Mouse (Mus musculus): ENCODE data around the gene Tlk2.

Gene Tlk2

GRCm38 (mm10) chr11:105164516-105165510 is 13.8 kb upstream of the Tlk2 start:
- no peak for DNase-seq

GRCm38 (mm10) chr11:105166780-105167179 is 11.8 kb upstream of the Tlk2 start:
- no peak for DNase-seq

GRCm38 (mm10) chr11:105179523-105179922 is 916 bp downstream of the Tlk2 start:
- no peak for DNase-seq

- DNase-seq = peak; percentile 35 to 57
Measured at GRCm38 (mm10) chr11:105180471-105181091, 2.0 kb downstream of the Tlk2 start.

GRCm38 (mm10) chr11:105181126-105181637 is 2.6 kb downstream of the Tlk2 start:
- DNase-seq = peak; percentile 84 to 86

GRCm38 (mm10) chr11:105181689-105182460 is 3.3 kb downstream of the Tlk2 start:
- DNase-seq = peak; percentile 27 to 66

- peak in 1 of 2 experiments; percentile 14 for DNase-seq
Measured at GRCm38 (mm10) chr11:105182461-105182855, 3.9 kb downstream of the Tlk2 start.

- no peak for DNase-seq
Measured at GRCm38 (mm10) chr11:105184678-105185077, 6.1 kb downstream of the Tlk2 start.

- DNase-seq = no peak
Measured at GRCm38 (mm10) chr11:105192186-105192585, 13.6 kb downstream of the Tlk2 start.

GRCm38 (mm10) chr11:105196893-105197662 is 18.5 kb downstream of the Tlk2 start:
- DNase-seq = no peak

- DNase-seq = no peak
Measured at GRCm38 (mm10) chr11:105202403-105202802, 23.8 kb downstream of the Tlk2 start.

GRCm38 (mm10) chr11:105210007-105210406 is 31.4 kb downstream of the Tlk2 start:
- DNase-seq = no peak

GRCm38 (mm10) chr11:105214257-105214656 is 35.6 kb downstream of the Tlk2 start:
- DNase-seq = no peak

- no peak for DNase-seq
Measured at GRCm38 (mm10) chr11:105217771-105218170, 39.2 kb downstream of the Tlk2 start.

GRCm38 (mm10) chr11:105234501-105234900 is 55.9 kb downstream of the Tlk2 start:
- DNase-seq = no peak

GRCm38 (mm10) chr11:105240991-105241390 is 62.4 kb downstream of the Tlk2 start:
- DNase-seq = no peak

GRCm38 (mm10) chr11:105246369-105246768 is 67.8 kb downstream of the Tlk2 start:
- DNase-seq = no peak

- DNase-seq = no peak
Measured at GRCm38 (mm10) chr11:105246785-105247184, 68.2 kb downstream of the Tlk2 start.

GRCm38 (mm10) chr11:105247321-105247720 is 68.7 kb downstream of the Tlk2 start:
- no peak for DNase-seq

- DNase-seq = no peak
Measured at GRCm38 (mm10) chr11:105259733-105260132, 81.1 kb downstream of the Tlk2 start.

- DNase-seq = no peak
Measured at GRCm38 (mm10) chr11:105261116-105261515, 82.5 kb downstream of the Tlk2 start.

Data from cerebellum, adult 18-20 months (tissue).